Comparison of ENCODE assay signal across 10 mouse cellular contexts in the genomic region with DNA sequence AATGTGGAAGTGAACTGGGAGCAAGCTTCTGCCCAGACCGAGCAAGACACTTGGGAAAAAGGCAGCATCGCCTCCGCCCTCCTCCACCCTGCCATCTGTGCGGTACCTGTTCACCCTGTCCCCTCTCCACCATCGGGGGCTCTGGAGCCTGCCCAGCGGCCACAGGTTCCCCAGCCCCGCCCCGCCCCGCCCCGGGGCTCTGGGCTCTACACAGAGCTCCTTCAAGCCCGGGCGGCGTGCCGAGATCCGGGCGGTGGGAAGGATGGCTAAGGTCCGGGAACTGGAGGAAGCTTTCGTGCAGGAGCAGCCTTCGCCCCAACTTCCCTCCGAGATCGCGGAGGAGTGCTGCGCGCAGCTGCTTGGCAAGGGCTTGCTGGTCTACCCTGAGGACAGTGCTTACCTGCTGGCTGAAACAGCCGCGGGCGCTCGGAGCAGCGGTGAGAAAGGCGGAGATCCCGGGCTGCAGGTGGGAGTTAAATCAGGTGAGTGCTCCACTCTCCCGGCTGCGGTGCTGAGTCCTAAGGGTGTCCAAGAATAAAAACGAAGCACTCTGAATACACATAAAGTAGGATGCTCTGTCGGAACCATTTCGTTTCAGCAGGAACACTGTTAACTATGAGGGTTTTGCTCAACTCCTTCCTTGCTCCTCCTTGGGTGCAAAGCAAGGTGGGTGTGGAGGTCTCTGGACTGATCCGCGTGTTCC. TPM values are rescaled to one million over a fixed set of nuclear protein-coding genes. Genes with fewer than 3 reads are reported as not detected.
DNase-seq lines count a peak whose midpoint lies in the region; ATAC-seq and TF ChIP-seq lines count a peak whose summit lies in the region.
"Had no signal": no experiment of that assay in that cellular context is flagged by ENCODE, and none has a peak within 500 bp of the region (broad histone marks: within the 10 kb centered on the region; RNA-seq: fewer than 3 reads in every experiment).

A gene (plus strand): TSS at position 209 of the 703 bp plus-strand sequence.

- H3K36me3 ChIP-seq in heart, postnatal 0 days (replicated peaks; ENCODE audit: control insufficient read depth, insufficient read depth, low read length): no peaks in the 10 kb centered on the region
- no peaks in the 10 kb centered on the region for H3K36me3 ChIP-seq in hindbrain, embryonic 11.5 days (ENCODE audit: control insufficient read depth, insufficient read depth, low read length)
- no peaks in the 10 kb centered on the region for H3K36me3 ChIP-seq in liver, embryonic 12.5 days

- peaks cover 17% of the 10 kb centered on the region for H3K27me3 ChIP-seq in heart, postnatal 0 days (ENCODE audit: control insufficient read depth, insufficient read depth, low read length)
- H3K27me3 ChIP-seq in hindbrain, embryonic 11.5 days (ENCODE audit: control insufficient read depth, insufficient read depth, low read length): peaks cover 22% of the 10 kb centered on the region
- peaks cover 29% of the 10 kb centered on the region for H3K27me3 ChIP-seq in liver, embryonic 12.5 days (replicated peaks)

- WGBS in heart, postnatal 0 days: 1% methylated on average over 38 of the region's 38 CpGs
- 2% methylated on average over 35 of the region's 38 CpGs for WGBS in hindbrain, embryonic 11.5 days
- 3% methylated on average over 38 of the region's 38 CpGs for WGBS in liver, embryonic 12.5 days (ENCODE audit: insufficient replicate concordance)
- WGBS in olfactory bulb, adult 2 months: 1% methylated on average over 38 of the region's 38 CpGs

- no peak within 1 kb of the TSS for H3K9ac ChIP-seq in heart, postnatal 0 days (replicated peaks; ENCODE audit: low read depth, low read length)
- H3K9ac ChIP-seq in hindbrain, embryonic 11.5 days (ENCODE audit: low read depth, low read length): no peak within 1 kb of the TSS; the same call in 1 of the 2 replicates
- no peak within 1 kb of the TSS for H3K9ac ChIP-seq in liver, embryonic 12.5 days

- peaks cover 4% of the 10 kb centered on the region; the same call in 1 of the 2 replicates for H3K4me1 ChIP-seq in heart, postnatal 0 days (ENCODE audit: control insufficient read depth, insufficient read depth)
- H3K4me1 ChIP-seq in hindbrain, embryonic 11.5 days (replicated peaks; ENCODE audit: control insufficient read depth, insufficient read depth, low read length): no peaks in the 10 kb centered on the region
- no peaks in the 10 kb centered on the region for H3K4me1 ChIP-seq in liver, embryonic 12.5 days
- peaks cover 10% of the 10 kb centered on the region for H3K4me1 ChIP-seq in olfactory bulb, adult 2 months (ENCODE audit: control insufficient read depth, insufficient read depth, low read length)

- no peaks in the 10 kb centered on the region for H3K9me3 ChIP-seq in heart, postnatal 0 days (replicated peaks; ENCODE audit: control insufficient read depth, low read length)
- H3K9me3 ChIP-seq in hindbrain, embryonic 11.5 days (ENCODE audit: control insufficient read depth, low read length): no peaks in the 10 kb centered on the region
- no peaks in the 10 kb centered on the region for H3K9me3 ChIP-seq in liver, embryonic 12.5 days (replicated peaks)

- H3K27ac ChIP-seq in heart, postnatal 0 days (ENCODE audit: low read depth): no peak within 1 kb of the TSS
- no peak within 1 kb of the TSS for H3K27ac ChIP-seq in hindbrain, embryonic 11.5 days (ENCODE audit: low read depth, low read length)
- H3K27ac ChIP-seq in liver, embryonic 12.5 days: no peak within 1 kb of the TSS
- no peak within 1 kb of the TSS for H3K27ac ChIP-seq in olfactory bulb, adult 2 months (ENCODE audit: insufficient read depth, low read depth, low read length)

- ATAC-seq in heart, postnatal 0 days (ENCODE audit: insufficient read depth, low read depth): peak; percentile 36; the same call in 1 of the 2 replicates
- peak; percentile 75 for ATAC-seq in hindbrain, embryonic 11.5 days (ENCODE audit: low FRiP score)
- no peak for ATAC-seq in liver, embryonic 12.5 days

- H3K4me2 ChIP-seq in heart, postnatal 0 days (ENCODE audit: low read depth, low read length): peak within 1 kb of the TSS; percentile 67
- peak within 1 kb of the TSS; percentile 83 for H3K4me2 ChIP-seq in hindbrain, embryonic 11.5 days (replicated peaks; ENCODE audit: low read depth, low read length)
- peak within 1 kb of the TSS; percentile 61 for H3K4me2 ChIP-seq in liver, embryonic 12.5 days

- no peak for TF ChIP-seq CTCF in heart, postnatal 0 days (IDR thresholded peaks at IDR 0.05; ENCODE audit: low read depth)
- no peak for TF ChIP-seq CTCF in olfactory bulb, adult 2 months (IDR thresholded peaks at IDR 0.05; ENCODE audit: insufficient read depth, low read depth, low read length)

- no peak for TF ChIP-seq POLR2A in olfactory bulb, adult 2 months (IDR thresholded peaks at IDR 0.05; ENCODE audit: insufficient read depth, low read depth, low read length)

- no peak for DNase-seq in heart, postnatal 0 days (ENCODE audit: low spot score)
- DNase-seq in heart, postnatal 4 days: no peak
- DNase-seq in cerebellum, postnatal 36 days: peak; percentile 10 to 17
- DNase-seq in hindbrain, embryonic 11.5 days (ENCODE audit: low spot score): peak; percentile 57
- DNase-seq in spleen, postnatal 4 days (ENCODE audit: low spot score in 2 of 2): no peak
- DNase-seq in layer of hippocampus, adult 9-10 months (ENCODE audit: low spot score): no peak

- H3K4me3 ChIP-seq in heart, postnatal 0 days (ENCODE audit: low read depth, low read length): peak within 1 kb of the TSS; percentile 40
- peak within 1 kb of the TSS; percentile 41 for H3K4me3 ChIP-seq in hindbrain, embryonic 11.5 days (ENCODE audit: low read depth, low read length)
- H3K4me3 ChIP-seq in liver, embryonic 12.5 days: peak within 1 kb of the TSS; percentile 36
- peak within 1 kb of the TSS; percentile 30 for H3K4me3 ChIP-seq in olfactory bulb, adult 2 months (ENCODE audit: insufficient read depth, low read depth, low read length)

- no peak for TF ChIP-seq EP300 in heart, postnatal 0 days (IDR thresholded peaks at IDR 0.05; ENCODE audit: low read depth)

RNA-seq across cellular contexts. Expression of the gene that starts here (rescaled TPM):
- total RNA-seq in heart, postnatal 0 days (2014; rRNA removed; ENCODE audit: low replicate concordance): not detected in 2 replicates
- not detected in 2 replicates for polyA plus RNA-seq in heart, postnatal 0 days (2015; fragmentation: Nextera tagmentation; extraction: Ambion mirVana)
- total RNA-seq in heart, postnatal 4 days (2021): not detected
- polyA plus RNA-seq in hindbrain, embryonic 11.5 days (2014; fragmentation: Nextera tagmentation; extraction: Ambion mirVana): not detected in 2 replicates
- 0.04 and 0.20 TPM in 2 replicates for polyA plus RNA-seq in liver, embryonic 12.5 days (2016; fragmentation: Nextera tagmentation; extraction: Ambion mirVana)
- not detected in 2 replicates for polyA plus RNA-seq in olfactory bulb, adult 2 months (2012; ENCODE audit: insufficient read depth, insufficient read length, low replicate concordance, missing spikeins)
- total RNA-seq: adrenal gland, postnatal 36 days; left cerebral cortex, postnatal 14 days had no signal

Comparison
In these comparisons a context has a peak if more than half of its experiments do, and no peak if none do; other contexts are left out.
1. Peak in ATAC-seq, H3K4me3 ChIP-seq and H3K4me2 ChIP-seq in heart, postnatal 0 days; RNA of the gene not detected or under 1 TPM.
2. Peak in DNase-seq, ATAC-seq, H3K4me3 ChIP-seq and H3K4me2 ChIP-seq in hindbrain, embryonic 11.5 days; RNA of the gene not detected or under 1 TPM.
3. DNase-seq: peak in cerebellum, postnatal 36 days (2 of 2); none in heart, postnatal 0 days (single experiment), heart, postnatal 4 days (single experiment), spleen, postnatal 4 days (0 of 2) and layer of hippocampus, adult 9-10 months (single experiment).
4. Peak in every context shown above with its lines, with median percentiles within 50 percentile points of each other: H3K4me2 ChIP-seq and H3K4me3 ChIP-seq.